Mouse (Mus musculus) lung, embryonic 14.5 days (tissue): ENCODE measurements around the gene Hint3. TPM values are rescaled to one million over a fixed set of nuclear protein-coding genes. Genes with fewer than 3 reads are reported as not detected.

Source experiments
- ATAC-seq: fragments of 200-750 bp; cut with Nextera tagmentation; 2 replicates; pipeline ENCODE4 v1.8.0; 2017; ENCODE audit warnings: mild to moderate bottlenecking, moderate TSS enrichment, moderate library complexity; ENCODE audit not compliant: insufficient read depth
- DNase-seq: peaks from one replicate; pipeline ENCODE4 v3.0.0-alpha.2; 2015
- H3K27ac ChIP-seq: fragments of 300-500 bp; sonication (generic); 2 replicates; pipeline ENCODE4 v1.5.1; 2014; ENCODE audit warnings: low read depth, mild to moderate bottlenecking, moderate library complexity
- H3K27me3 ChIP-seq: fragments of 300-500 bp; sonication (generic); 2 replicates; pipeline ENCODE4 v1.6.1; 2014; ENCODE audit warnings: low read length, control low read depth; ENCODE audit not compliant: insufficient read depth
- H3K36me3 ChIP-seq: fragments of 300-500 bp; sonication (generic); 2 replicates; pipeline ENCODE4 v1.6.1; 2014; ENCODE audit warnings: control low read depth; ENCODE audit not compliant: insufficient read depth
- H3K4me1 ChIP-seq: fragments of 300-500 bp; sonication (generic); 2 replicates; pipeline ENCODE4 v1.6.1; 2014; ENCODE audit warnings: antibody characterized with exemption, control low read depth; ENCODE audit not compliant: insufficient read depth
- H3K4me2 ChIP-seq: fragments of 300-500 bp; sonication (generic); 2 replicates; pipeline ENCODE4 v1.6.1; 2014; ENCODE audit warnings: mild to moderate bottlenecking
- H3K4me3 ChIP-seq: fragments of 300-500 bp; sonication (generic); 2 replicates; pipeline ENCODE4 v1.5.1; 2014; ENCODE audit warnings: low read depth, low read length
- H3K9ac ChIP-seq: fragments of 300-500 bp; sonication (generic); 2 replicates; pipeline ENCODE4 v1.6.1; 2014
- H3K9me3 ChIP-seq: fragments of 300-500 bp; sonication (generic); 2 replicates; pipeline ENCODE4 v1.6.1; 2016; ENCODE audit warnings: low read depth, low read length, control low read depth
- CTCF ChIP-seq: IDR thresholded peaks from 2 replicates; pipeline ENCODE4 v1.5.1; 2016; ENCODE audit warnings: antibody characterized with exemption, low read depth
- WGBS: fragments of 180-500 bp; shearing (Covaris S2); extraction: QIAGEN DNeasy Blood & Tissue Kit; methylation state at CpG from one replicate; pipeline ENCODE4 v1.1.7; 2014; 5-methylcytosine and 5-hydroxymethylcytosine counted together
- polyA plus RNA-seq: library from polyadenylated mRNA; unstranded; fragments of >200 nt; fragmentation: Nextera tagmentation; extraction: Ambion mirVana; gene quantifications from 2 replicates; pipeline ENCODE4 v1.2.1, GENCODE M21; 2014

Hint3 gene
- polyA plus RNA-seq, 1 experiment from 2014 or later = 22.8 TPM

- TF ChIP-seq CTCF = no peak
- Histone ChIP-seq H3K4me2 (peak overlapping the region; percentile 61), H3K4me3 (peak overlapping the region; percentile 78), H3K4me1 (peaks cover 3% of the 10 kb centered on the region; the same call in 1 of the 2 replicates), H3K9ac (peak overlapping the region; percentile 83), H3K27me3 (no peaks in the 10 kb centered on the region), H3K9me3 (no peaks in the 10 kb centered on the region), H3K36me3 (peaks cover 20% of the 10 kb centered on the region), H3K27ac (peak overlapping the region; percentile 81)
- peak; percentile 87 for ATAC-seq
- WGBS = 0% methylated on average over 22 of the region's 27 CpGs
- peak; percentile 54 for DNase-seq
Measured at GRCm38 (mm10) chr10:30600094-30600534, 29.3 kb downstream of the Hint3 start.

- no peak overlapping the region for H3K4me2 ChIP-seq
- ATAC-seq = no peak
Measured at GRCm38 (mm10) chr10:30587037-30587436, 42.4 kb downstream of the Hint3 start.

DNA sequence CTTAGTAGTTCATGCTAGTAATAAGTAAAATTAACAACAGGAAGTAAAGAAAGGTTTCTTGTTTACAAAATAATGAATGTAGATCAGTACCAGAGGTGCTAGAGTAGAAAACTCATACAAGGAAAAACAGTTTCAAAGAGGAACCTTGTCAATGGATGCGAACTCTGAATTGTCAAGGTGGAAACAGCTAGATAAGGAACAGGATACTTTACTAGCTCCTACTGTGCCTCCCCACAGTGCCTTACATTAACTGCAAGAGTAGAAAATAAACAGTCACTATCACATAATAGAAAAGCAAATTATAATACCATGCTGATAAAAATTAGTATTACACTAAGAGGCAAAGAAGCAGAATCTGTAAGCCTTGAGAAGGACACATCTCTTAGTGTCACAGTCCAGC is 43.7 kb downstream of the Hint3 start:
- WGBS = 88% methylated on average over 1 of the region's 1 CpGs
- Histone ChIP-seq H3K4me3 (no peak overlapping the region), H3K9ac (no peak overlapping the region), H3K4me2 (no peak overlapping the region), H3K27me3 (no peaks in the 10 kb centered on the region), H3K27ac (no peak overlapping the region), H3K4me1 (no peaks in the 10 kb centered on the region), H3K36me3 (peaks cover 39% of the 10 kb centered on the region), H3K9me3 (no peaks in the 10 kb centered on the region)
- no peak for ATAC-seq
- no peak for DNase-seq
- TF ChIP-seq CTCF = no peak

More at GRCm38 (mm10) chr10:30587037-30587436, 42.4 kb downstream of the Hint3 start:
- H3K9ac ChIP-seq = no peak overlapping the region
- 62% methylated on average over 5 of the region's 5 CpGs for WGBS
- H3K4me1 ChIP-seq = no peaks in the 10 kb centered on the region
- peak; percentile 48 for DNase-seq
- H3K9me3 ChIP-seq = no peaks in the 10 kb centered on the region
- H3K4me3 ChIP-seq = no peak overlapping the region
- H3K27me3 ChIP-seq = no peaks in the 10 kb centered on the region
- TF ChIP-seq CTCF = peak; percentile 14; the same call in 1 of the 2 replicates
- peaks cover 45% of the 10 kb centered on the region for H3K36me3 ChIP-seq
- H3K27ac ChIP-seq = no peak overlapping the region

- no peak overlapping the region for H3K4me3 ChIP-seq
- H3K36me3 ChIP-seq = peaks cover 10% of the 10 kb centered on the region; the same call in 1 of the 2 replicates
- ATAC-seq = no peak
- no peak for DNase-seq
- H3K27me3 ChIP-seq = no peaks in the 10 kb centered on the region
- H3K9me3 ChIP-seq = no peaks in the 10 kb centered on the region
- no peaks in the 10 kb centered on the region for H3K4me1 ChIP-seq
- 93% methylated on average over 5 of the region's 5 CpGs for WGBS
- no peak for TF ChIP-seq CTCF
- no peak overlapping the region for H3K9ac ChIP-seq
- no peak overlapping the region for H3K4me2 ChIP-seq
- no peak overlapping the region for H3K27ac ChIP-seq
Measured at GRCm38 (mm10) chr10:30577670-30578280, 51.7 kb downstream of the Hint3 start.

DNA sequence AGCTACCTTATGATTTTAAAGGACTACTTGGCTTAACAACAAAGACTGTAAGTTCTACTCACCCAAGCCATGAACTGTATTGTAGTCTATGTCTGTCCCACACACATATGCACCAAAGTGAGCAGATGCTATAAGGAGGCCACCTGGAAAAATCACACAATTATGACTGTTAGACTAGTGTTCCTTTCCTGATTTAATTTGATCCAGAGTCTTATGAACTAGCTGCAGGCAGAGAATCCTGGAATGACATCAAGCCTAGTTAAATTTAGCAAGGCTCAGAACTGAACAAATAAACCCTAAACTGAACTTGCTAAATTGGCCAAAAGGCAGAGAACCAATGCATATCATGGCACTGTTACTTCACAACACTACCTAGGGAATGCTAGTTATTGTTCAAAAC is 63.1 kb downstream of the Hint3 start:
- Histone ChIP-seq H3K4me2 (no peak overlapping the region), H3K27ac (no peak overlapping the region), H3K36me3 (peaks cover 27% of the 10 kb centered on the region), H3K27me3 (no peaks in the 10 kb centered on the region), H3K9me3 (no peaks in the 10 kb centered on the region), H3K4me1 (no peaks in the 10 kb centered on the region), H3K4me3 (no peak overlapping the region), H3K9ac (no peak overlapping the region)
- ATAC-seq = no peak
- no peak for TF ChIP-seq CTCF
- no peak for DNase-seq

DNA sequence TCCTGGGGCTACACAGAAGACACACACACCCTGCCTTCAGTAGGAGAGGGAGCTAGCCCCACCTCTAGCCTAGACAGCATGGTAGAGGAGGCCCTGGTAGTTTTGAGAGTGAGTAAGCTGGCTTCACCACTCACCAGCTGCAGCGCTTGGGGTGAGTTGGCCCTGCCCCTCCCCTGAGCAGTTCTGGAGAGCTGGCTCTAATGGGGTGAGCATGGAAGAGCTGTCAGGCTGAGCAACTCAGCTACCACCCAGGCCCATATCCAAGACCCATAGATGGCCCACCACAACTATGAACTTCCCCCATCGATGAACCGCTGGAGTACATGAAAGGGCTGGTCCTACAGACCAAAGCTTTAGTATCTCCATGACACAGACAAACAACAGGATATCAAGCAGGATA is 64.8 kb downstream of the Hint3 start:
- Histone ChIP-seq H3K9ac (no peak overlapping the region), H3K9me3 (no peaks in the 10 kb centered on the region), H3K27ac (no peak overlapping the region), H3K4me3 (no peak overlapping the region), H3K27me3 (no peaks in the 10 kb centered on the region), H3K4me2 (no peak overlapping the region), H3K36me3 (peaks cover 35% of the 10 kb centered on the region), H3K4me1 (no peaks in the 10 kb centered on the region)
- ATAC-seq (peak; percentile 86), DNase-seq (peak; percentile 44)
- TF ChIP-seq CTCF = no peak
- 67% methylated on average over 3 of the region's 3 CpGs for WGBS

Other genes starting within 250 kb of the Hint3 start
- 28.5 and 30.1 TPM in 2 replicates for gene Trmt11, start 28.9 kb downstream of the Hint3 start, polyA plus RNA-seq
- 10.7 and 11.5 TPM in 2 replicates for gene Ncoa7, start 173.7 kb upstream of the Hint3 start, polyA plus RNA-seq
- 1.4 and 2.2 TPM in 2 replicates for gene Hey2, start 213.2 kb upstream of the Hint3 start, polyA plus RNA-seq